Mouse (Mus musculus) left cerebral cortex, postnatal 10 days (tissue): ENCODE results near the gene Kcnma1. TPM values are rescaled to one million over a fixed set of nuclear protein-coding genes. Genes with fewer than 3 reads are reported as not detected.

Experiments used
- DNase-seq, 2 experiments: peaks; one replicate each; pipeline ENCODE4 v3.0.0; 2021 to 2022; ENCODE audit warnings: low spot score in 2 of 2, mixed read lengths in 1 of 2; ENCODE audit errors: extremely low spot score in 1 of 2
- intact Hi-C: fragments of 180-260 bp; cut with DNase I; formaldehyde crosslinking; loops from one replicate; pipeline ENCODE4 v1.15.1; 2025
- total RNA-seq, 2 experiments: library from RNA; stranded (reverse); gene quantifications; 2 replicates each; pipeline ENCODE4 v1.2.3; 2021

Kcnma1 gene
- total RNA-seq, 2 experiments from 2014 or later: 152 to 155 TPM

GRCm38 (mm10) chr14:23886112-23886511, 128.2 kb downstream of the Kcnma1 start:
- intact Hi-C loops: no loop called here
- DNase-seq: no peak

GRCm38 (mm10) chr14:23885539-23885938, 128.8 kb downstream of the Kcnma1 start:
- peak; percentile 41 to 74 for DNase-seq
- intact Hi-C loops: no loop called here

GRCm38 (mm10) chr14:23885071-23885470, 129.2 kb downstream of the Kcnma1 start:
- intact Hi-C loops: no loop called here
- no peak for DNase-seq

GRCm38 (mm10) chr14:23882001-23882400, 132.3 kb downstream of the Kcnma1 start:
- intact Hi-C loops: no loop called here
- DNase-seq: no peak

GRCm38 (mm10) chr14:23879331-23879730, 135.0 kb downstream of the Kcnma1 start:
- intact Hi-C loops: no loop called here

GRCm38 (mm10) chr14:23877561-23877960, 136.7 kb downstream of the Kcnma1 start:
- intact Hi-C loops: no loop called here
- DNase-seq: no peak

More at GRCm38 (mm10) chr14:23879331-23879730, 135.0 kb downstream of the Kcnma1 start:
- no peak for DNase-seq

- intact Hi-C loops: no loop called here
- no peak for DNase-seq
These were observed 139.7 kb downstream of the Kcnma1 start for GRCm38 (mm10) chr14:23874545-23874944.

GRCm38 (mm10) chr14:23857034-23857433, 157.3 kb downstream of the Kcnma1 start:
- intact Hi-C loops: no loop called here

GRCm38 (mm10) chr14:23854946-23855345, 159.3 kb downstream of the Kcnma1 start:
- no peak for DNase-seq
- intact Hi-C loops: no loop called here

More at GRCm38 (mm10) chr14:23857034-23857433, 157.3 kb downstream of the Kcnma1 start:
- no peak for DNase-seq

GRCm38 (mm10) chr14:23848529-23849141, 165.7 kb downstream of the Kcnma1 start:
- DNase-seq: peak; percentile 50 to 69
- intact Hi-C loops: no loop called here

- intact Hi-C loops: no loop called here
- no peak for DNase-seq
These were observed 167.6 kb downstream of the Kcnma1 start for GRCm38 (mm10) chr14:23846706-23847105.

- intact Hi-C loops: no loop called here
- no peak for DNase-seq
These were observed 172.3 kb downstream of the Kcnma1 start for GRCm38 (mm10) chr14:23842025-23842424.

GRCm38 (mm10) chr14:23839613-23840012, 174.7 kb downstream of the Kcnma1 start:
- intact Hi-C loops: no loop called here
- no peak for DNase-seq

- DNase-seq: no peak
- intact Hi-C loops: no loop called here
These were observed 178.7 kb downstream of the Kcnma1 start for GRCm38 (mm10) chr14:23835387-23836111.

GRCm38 (mm10) chr14:23831284-23831683, 183.0 kb downstream of the Kcnma1 start:
- intact Hi-C loops: no loop called here
- DNase-seq: no peak

GRCm38 (mm10) chr14:23830316-23830715, 184.0 kb downstream of the Kcnma1 start:
- DNase-seq: no peak
- intact Hi-C loops: no loop called here

- intact Hi-C loops: no loop called here
- peak in 1 of 2 experiments; percentile 50 for DNase-seq
These were observed 185.5 kb downstream of the Kcnma1 start for GRCm38 (mm10) chr14:23828711-23829320.

- intact Hi-C loops: no loop called here
- no peak for DNase-seq
These were observed 189.4 kb downstream of the Kcnma1 start for GRCm38 (mm10) chr14:23824937-23825336.

GRCm38 (mm10) chr14:23824267-23824666, 190.0 kb downstream of the Kcnma1 start:
- intact Hi-C loops: no loop called here
- DNase-seq: peak in 1 of 2 experiments; percentile 27

- DNase-seq: no peak
- intact Hi-C loops: no loop called here
These were observed 196.7 kb downstream of the Kcnma1 start for GRCm38 (mm10) chr14:23817585-23817984.
